Comparison of ENCODE assay signal across 9 mouse cellular contexts in the genomic region with DNA sequence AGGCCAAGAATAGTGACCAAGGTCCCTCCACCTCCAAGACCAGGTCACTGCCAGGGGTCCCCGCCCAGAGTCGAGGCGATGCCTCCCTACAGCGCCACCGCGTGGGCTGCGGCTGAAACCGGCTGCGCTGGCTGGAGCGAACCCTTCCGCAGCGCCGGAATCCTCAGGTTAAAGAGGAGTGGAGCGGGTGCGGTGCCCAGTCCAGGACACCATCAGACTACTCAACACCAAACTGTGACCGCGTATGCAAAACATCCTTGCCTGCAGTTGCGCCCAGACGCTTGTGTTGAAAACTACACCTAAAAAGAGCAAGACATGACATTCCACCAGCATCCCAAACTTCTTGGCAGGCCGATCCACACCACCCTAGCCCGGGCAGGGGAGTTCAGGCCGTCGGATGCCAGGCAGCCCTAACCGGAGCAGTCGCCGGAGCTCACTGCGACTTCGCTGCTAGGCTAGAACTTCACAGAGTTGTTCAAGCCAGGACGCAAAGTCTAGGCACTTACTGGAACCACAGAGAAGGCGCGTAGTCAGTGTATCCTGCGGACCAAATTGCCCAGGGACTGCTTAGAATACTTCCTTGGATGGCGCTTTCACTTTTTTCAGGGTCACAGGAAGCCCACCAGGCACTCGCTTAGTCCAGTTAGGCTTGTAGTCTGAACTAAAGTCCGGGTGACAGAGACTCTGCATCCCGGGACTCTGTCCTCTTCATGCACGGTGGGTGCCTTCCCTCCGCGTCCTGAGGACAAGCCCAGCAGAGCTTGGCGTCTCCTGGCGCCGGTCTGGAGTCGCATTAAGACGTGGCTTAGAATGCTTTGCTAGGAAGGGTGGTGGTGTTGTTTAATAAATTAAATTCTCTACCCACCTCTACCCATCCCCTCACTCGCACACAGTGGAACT. TPM values are rescaled to one million over a fixed set of nuclear protein-coding genes. Genes with fewer than 3 reads are reported as not detected.
DNase-seq lines count a peak whose midpoint lies in the region; ATAC-seq and TF ChIP-seq lines count a peak whose summit lies in the region.
"Had no signal": no experiment of that assay in that cellular context is flagged by ENCODE, and none has a peak within 500 bp of the region (broad histone marks: within the 10 kb centered on the region; RNA-seq: fewer than 3 reads in every experiment).

No protein-coding gene starts in this region.

- ATAC-seq in hindbrain, embryonic 16.5 days: 0 out of 2 replicates have a peak, but pooled peaks have one; percentile 18
- no peak for ATAC-seq in limb, embryonic 14.5 days (ENCODE audit: low FRiP score, low read depth)
- ATAC-seq in midbrain, embryonic 12.5 days (ENCODE audit: low FRiP score, low read depth): 0 out of 2 replicates have a peak, but pooled peaks have one; percentile 3

- H3K9ac ChIP-seq in hindbrain, embryonic 16.5 days (ENCODE audit: low read depth, low read length): no peak overlapping the region
- H3K9ac ChIP-seq in limb, embryonic 14.5 days (ENCODE audit: low read depth, low read length, severe bottlenecking): peak overlapping the region; percentile 31; the same call in 1 of the 2 replicates
- H3K9ac ChIP-seq in midbrain, embryonic 12.5 days (replicated peaks): no peak overlapping the region; the same call in 1 of the 2 replicates

- under 1% methylated on average over 45 of the region's 45 CpGs for WGBS in hindbrain, embryonic 16.5 days
- 1% methylated on average over 45 of the region's 45 CpGs for WGBS in limb, embryonic 14.5 days
- 1% methylated on average over 45 of the region's 45 CpGs for WGBS in midbrain, embryonic 12.5 days

- H3K27me3 ChIP-seq in hindbrain, embryonic 16.5 days (replicated peaks; ENCODE audit: control insufficient read depth, insufficient read depth, low read length): peaks cover 52% of the 10 kb centered on the region
- peaks cover 66% of the 10 kb centered on the region for H3K27me3 ChIP-seq in limb, embryonic 14.5 days (ENCODE audit: control insufficient read depth, insufficient read depth, low read length)
- H3K27me3 ChIP-seq in midbrain, embryonic 12.5 days: peaks cover 72% of the 10 kb centered on the region

- H3K9me3 ChIP-seq in hindbrain, embryonic 16.5 days (ENCODE audit: control insufficient read depth, low read length): no peaks in the 10 kb centered on the region
- no peaks in the 10 kb centered on the region for H3K9me3 ChIP-seq in limb, embryonic 14.5 days (ENCODE audit: control insufficient read depth, low read length)
- no peaks in the 10 kb centered on the region for H3K9me3 ChIP-seq in midbrain, embryonic 12.5 days

- H3K4me1 ChIP-seq in hindbrain, embryonic 16.5 days (ENCODE audit: control insufficient read depth, insufficient read depth, low read depth, low read length): peaks cover 16% of the 10 kb centered on the region
- H3K4me1 ChIP-seq in limb, embryonic 14.5 days (ENCODE audit: control insufficient read depth, insufficient read depth, low read length): 0 out of 2 replicates have a peak, but pooled peaks cover 11% of the 10 kb centered on the region
- peaks cover 24% of the 10 kb centered on the region for H3K4me1 ChIP-seq in midbrain, embryonic 12.5 days

- peak overlapping the region; percentile 32 for H3K4me3 ChIP-seq in hindbrain, embryonic 16.5 days (ENCODE audit: low read length)
- H3K4me3 ChIP-seq in limb, embryonic 14.5 days (replicated peaks; ENCODE audit: low read length): peak overlapping the region; percentile 29
- peak overlapping the region; percentile 28 for H3K4me3 ChIP-seq in midbrain, embryonic 12.5 days
- H3K4me3 ChIP-seq: myocyte had no signal

- no peak for TF ChIP-seq POLR2A in limb, embryonic 14.5 days (IDR thresholded peaks at IDR 0.05; ENCODE audit: borderline replicate concordance, extremely low read depth, insufficient read depth, insufficient read length)

- peak; percentile 64 for DNase-seq in ovary, postnatal 36 days (ENCODE audit: low spot score)
- no peak for DNase-seq in ovary, adult 18-20 months (ENCODE audit: low spot score)
- DNase-seq in cerebellum, postnatal 10 days: peak; percentile 91 to 92
- peak; percentile 71 to 75 for DNase-seq in frontal cortex, postnatal 36 days (ENCODE audit: low spot score in 2 of 2)
- DNase-seq in limb, embryonic 14.5 days (ENCODE audit: low spot score): no peak
- DNase-seq in testis, postnatal 14 days (ENCODE audit: low spot score): peak; percentile 37

- no peak overlapping the region for H3K27ac ChIP-seq in hindbrain, embryonic 16.5 days (ENCODE audit: low read depth, low read length)
- H3K27ac ChIP-seq in limb, embryonic 14.5 days (replicated peaks; ENCODE audit: low read depth, low read length): no peak overlapping the region
- H3K27ac ChIP-seq in midbrain, embryonic 12.5 days (replicated peaks): no peak overlapping the region

- no peaks in the 10 kb centered on the region for H3K36me3 ChIP-seq in hindbrain, embryonic 16.5 days (ENCODE audit: control insufficient read depth, insufficient read depth, low read length)
- no peaks in the 10 kb centered on the region for H3K36me3 ChIP-seq in limb, embryonic 14.5 days (ENCODE audit: control insufficient read depth, insufficient read depth, low read length)
- no peaks in the 10 kb centered on the region for H3K36me3 ChIP-seq in midbrain, embryonic 12.5 days

- peak overlapping the region; percentile 58 for H3K4me2 ChIP-seq in hindbrain, embryonic 16.5 days (ENCODE audit: low read length)
- H3K4me2 ChIP-seq in limb, embryonic 14.5 days (replicated peaks; ENCODE audit: low read depth, low read length, severe bottlenecking): peak overlapping the region; percentile 45
- H3K4me2 ChIP-seq in midbrain, embryonic 12.5 days (replicated peaks): peak overlapping the region; percentile 44

RNA-seq across cellular contexts. Expression of gene Satb2, which starts 1.0 kb away (rescaled TPM):
- 1.1 and 2.0 TPM in 2 replicates for polyA plus RNA-seq in hindbrain, embryonic 16.5 days (2015; fragmentation: Nextera tagmentation; extraction: Ambion mirVana)
- 4.9 and 5.3 TPM in 2 replicates for polyA plus RNA-seq in limb, embryonic 14.5 days (2012; rRNA removed)
- polyA plus RNA-seq in limb, embryonic 14.5 days (2014; fragmentation: Nextera tagmentation; extraction: Ambion mirVana): 5.0 and 5.3 TPM in 2 replicates
- polyA plus RNA-seq in midbrain, embryonic 12.5 days (2016; fragmentation: Nextera tagmentation; extraction: Ambion mirVana): 0.99 and 1.2 TPM in 2 replicates

Comparison
In these comparisons a context has a peak if more than half of its experiments do, and no peak if none do; other contexts are left out.
1. DNase-seq: peak in ovary, postnatal 36 days (single experiment), cerebellum, postnatal 10 days (2 of 2), frontal cortex, postnatal 36 days (2 of 2) and testis, postnatal 14 days (single experiment); none in ovary, adult 18-20 months (single experiment) and limb, embryonic 14.5 days (single experiment).
2. Peak in every context shown above with its lines, with median percentiles within 50 percentile points of each other: H3K4me2 ChIP-seq and H3K4me3 ChIP-seq.